8 mouse cellular contexts compared by ENCODE assay signal in genomic region chr9:50768107-50769002, GRCm38 (mm10). TPM values are rescaled to one million over a fixed set of nuclear protein-coding genes. Genes with fewer than 3 reads are reported as not detected.
DNase-seq lines count a peak whose midpoint lies in the region; ATAC-seq lines count a peak whose summit lies in the region.

Fdxacb1 (plus strand) TSS chr9:50768236.

- peak; percentile 99 for DNase-seq in Muller cell, postnatal 12 days (ENCODE audit: inconsistent ontology term)
- peak; percentile 99 for DNase-seq in cerebellum, adult 9-11 months
- DNase-seq in frontal cortex, adult 2 months (ENCODE audit: extremely low spot score in 1 of 2, low spot score in 1 of 2): peak; percentile 99
- DNase-seq in hindbrain, embryonic 11.5 days (ENCODE audit: low spot score): peak; percentile 99
- peak; percentile 98 for DNase-seq in layer of hippocampus, postnatal 10 days (ENCODE audit: low spot score in 2 of 2)
- peak; percentile 99 for DNase-seq in lung, postnatal 10 days
- DNase-seq in ovary, postnatal 36 days (ENCODE audit: low spot score): peak; percentile 96
- peak; percentile 98 for DNase-seq in thymus, postnatal 25 days

- peak within 1 kb of the TSS; percentile 55 for H3K4me3 ChIP-seq in hindbrain, embryonic 11.5 days (ENCODE audit: low read depth, low read length)

- H3K4me1 ChIP-seq in hindbrain, embryonic 11.5 days (replicated peaks; ENCODE audit: control insufficient read depth, insufficient read depth, low read length): peaks cover 2% of the 10 kb centered on the region; the same call in 1 of the 2 replicates

- no peaks in the 10 kb centered on the region for H3K9me3 ChIP-seq in hindbrain, embryonic 11.5 days (ENCODE audit: control insufficient read depth, low read length)

- H3K9ac ChIP-seq in hindbrain, embryonic 11.5 days (ENCODE audit: low read depth, low read length): peak within 1 kb of the TSS; percentile 59

- H3K27ac ChIP-seq in hindbrain, embryonic 11.5 days (ENCODE audit: low read depth, low read length): peak within 1 kb of the TSS; percentile 73

- ATAC-seq in hindbrain, embryonic 11.5 days (ENCODE audit: low FRiP score): peak; percentile 97

- no peaks in the 10 kb centered on the region for H3K36me3 ChIP-seq in hindbrain, embryonic 11.5 days (ENCODE audit: control insufficient read depth, insufficient read depth, low read length)

- H3K27me3 ChIP-seq in hindbrain, embryonic 11.5 days (ENCODE audit: control insufficient read depth, insufficient read depth, low read length): no peaks in the 10 kb centered on the region

- 6% methylated on average over 59 of the region's 59 CpGs for WGBS in hindbrain, embryonic 11.5 days

- peak within 1 kb of the TSS; percentile 61 for H3K4me2 ChIP-seq in hindbrain, embryonic 11.5 days (replicated peaks; ENCODE audit: low read depth, low read length)

RNA-seq across cellular contexts. Expression of gene Fdxacb1, which starts in this region (rescaled TPM):
- 5.5 and 6.2 TPM in 2 replicates for polyA plus RNA-seq in frontal cortex, adult 2 months (2012; rRNA removed)
- polyA plus RNA-seq in hindbrain, embryonic 11.5 days (2014; fragmentation: Nextera tagmentation; extraction: Ambion mirVana): 13.4 and 15.5 TPM in 2 replicates
- 1 to 10 TPM; 5.5 to 6.2 TPM for total RNA-seq in layer of hippocampus, postnatal 10 days (2021)

Comparison
In these comparisons a context has a peak if more than half of its experiments do, and no peak if none do; other contexts are left out.
1. Peak in every context shown above with its lines: DNase-seq, ATAC-seq, H3K4me3 ChIP-seq and H3K27ac ChIP-seq.